Mouse (Mus musculus): ENCODE measurements around the gene Gm26602.

DNA sequence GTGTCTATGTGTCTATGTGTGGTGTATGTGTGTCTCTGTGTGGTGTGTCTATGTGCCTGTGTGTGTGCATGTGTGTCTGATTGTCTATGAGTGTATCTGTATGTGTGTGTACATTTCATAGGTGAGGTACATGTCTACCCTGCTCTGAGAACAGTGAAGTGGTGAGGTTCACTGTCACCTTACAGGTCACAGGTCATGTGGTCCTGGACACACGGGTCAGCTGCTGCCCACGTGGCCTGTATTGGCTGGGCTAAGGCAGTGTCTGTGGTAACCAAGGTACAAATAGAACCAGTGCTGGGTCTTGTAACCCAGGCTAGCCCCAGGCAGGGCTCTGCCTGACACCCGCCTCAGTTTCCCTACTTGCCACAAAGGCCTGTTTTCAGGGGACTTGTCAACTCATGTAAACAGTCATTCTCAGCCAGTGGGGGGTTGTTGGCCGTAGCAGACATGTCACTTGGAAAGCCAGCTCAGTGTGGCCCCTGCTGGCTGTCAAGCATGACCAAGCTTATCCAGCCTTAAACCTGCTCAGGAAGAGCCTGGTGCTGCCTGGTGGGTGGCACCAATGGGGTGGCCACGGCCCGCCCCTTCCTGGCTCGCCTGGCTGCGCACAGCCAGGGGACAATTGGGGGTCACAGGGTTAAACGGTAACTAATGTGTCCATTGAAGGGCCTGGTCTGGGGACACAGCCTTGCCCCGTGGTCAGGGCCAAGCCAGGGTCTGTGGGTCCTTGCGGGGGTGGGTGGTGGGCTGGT is 27.3 kb downstream of the Gm26602 start:
- TF ChIP-seq CTCF (IDR thresholded peaks at IDR 0.05; ENCODE audit: extremely low read depth, insufficient read depth, low read length) (no peak), POLR2A (IDR thresholded peaks at IDR 0.05; ENCODE audit: extremely low read depth, insufficient read depth, low read length) (no peak)

Data from cortical plate, adult 2 months (tissue).